Mouse (Mus musculus) T-helper 2 cell (primary cell): Measurements from ENCODE around the gene Cxcl17.

Experiments used
- in situ Hi-C: fragments of 300-600 bp; cut with MboI, MseI; formaldehyde crosslinking; loops from one replicate; pipeline ENCODE4 v1.15.1; 2025; ENCODE audit warnings: high pct_unique_total_duplicates

The Cxcl17 gene

GRCm38 (mm10) chr7:25412833-25413441 is at the start of gene Cxcl17:
TSS of gene Cxcl17 (minus strand) at chr7:25412886.
- in situ Hi-C loops = no loop called here

GRCm38 (mm10) chr7:25462033-25462337 is 49.3 kb upstream of the Cxcl17 start:
- in situ Hi-C loops = loop anchor here (5.0 kb wide), 1 partner anchor 50 kb away; no protein-coding TSS in a partner anchor

DNA sequence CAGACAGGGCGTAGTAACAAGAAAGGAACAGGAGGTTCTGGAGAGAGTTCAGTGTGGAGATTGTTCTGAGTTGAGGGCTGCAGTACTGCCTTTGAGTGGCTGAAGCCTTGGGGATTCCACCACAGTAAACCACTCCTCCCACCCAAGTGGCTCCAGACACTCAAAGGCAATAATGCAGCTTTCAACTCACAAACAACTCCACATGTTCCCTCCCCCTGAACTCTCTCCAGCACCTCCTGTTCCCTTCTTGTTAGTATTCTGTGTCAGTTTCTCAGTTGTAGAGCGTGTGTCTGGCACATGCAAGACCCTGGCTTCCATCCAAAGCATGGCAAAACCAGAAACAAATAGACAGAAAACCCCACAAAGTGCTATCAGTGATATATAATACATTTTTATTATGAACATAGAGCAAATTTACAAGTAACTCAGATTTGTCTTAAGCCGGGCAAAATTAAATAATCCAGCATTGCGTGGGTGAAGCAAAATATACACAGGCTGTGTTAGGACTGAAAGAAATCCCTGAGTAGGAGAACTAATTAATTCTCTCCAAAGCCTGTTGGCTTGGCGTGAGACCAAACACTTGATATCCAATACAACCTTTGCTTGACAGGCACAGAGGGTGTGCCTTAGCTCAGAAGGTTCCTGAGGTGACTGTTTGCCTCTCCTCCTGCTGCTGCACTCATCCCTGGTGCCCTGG is 48.8 kb upstream of the Cxcl17 start:
- in situ Hi-C loops = loop anchor here (5.0 kb wide), 1 partner anchor 51 kb away; no protein-coding TSS in a partner anchor

- in situ Hi-C loops = no loop called here
These were observed 39.4 kb upstream of the Cxcl17 start for GRCm38 (mm10) chr7:25452103-25452502.

DNA sequence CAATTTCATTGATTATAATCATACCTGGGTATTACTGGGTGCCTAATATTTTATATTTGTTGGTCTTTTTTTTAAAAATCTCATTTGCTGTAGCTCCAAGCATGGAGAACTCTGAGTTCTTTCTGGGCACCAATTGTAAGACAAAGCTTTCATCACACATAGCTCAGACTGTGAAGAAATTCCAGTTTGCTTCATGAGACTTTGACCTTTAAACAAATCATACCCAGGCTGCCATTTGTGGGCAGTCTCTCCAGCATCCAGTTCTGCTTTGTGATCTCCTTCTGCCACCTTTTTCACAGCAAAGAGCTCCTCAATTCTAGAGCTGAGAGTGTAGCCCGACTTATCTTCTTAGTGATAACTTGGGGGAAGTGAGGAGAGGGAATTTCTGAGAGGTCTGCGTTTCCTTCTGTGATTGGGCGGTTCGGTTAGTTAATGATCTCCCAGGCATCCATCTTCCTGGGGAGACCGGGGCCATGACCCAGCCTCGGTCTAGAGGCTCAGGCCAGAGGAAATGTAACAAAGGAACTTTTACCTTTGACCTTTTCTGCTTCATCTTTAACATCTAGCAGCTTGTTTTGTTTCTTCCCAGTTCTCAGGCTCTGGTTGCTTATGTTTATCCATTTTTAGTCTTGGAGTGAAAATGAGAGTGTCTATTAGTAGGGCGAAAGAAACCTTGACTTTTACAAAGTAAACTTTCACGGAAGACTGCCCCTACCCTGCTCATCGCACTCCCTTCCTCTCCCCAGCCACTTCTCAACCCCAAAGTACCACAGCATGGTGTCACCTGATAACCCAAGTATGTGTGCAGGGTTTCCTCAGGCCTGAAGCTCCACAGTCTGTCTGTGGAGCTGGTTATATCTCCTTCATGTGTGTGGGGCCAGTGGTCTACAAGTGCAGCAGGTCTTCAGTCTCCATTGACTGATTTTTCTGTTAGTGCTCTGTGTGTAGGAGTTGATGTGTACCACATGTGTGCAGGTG is 37.5 kb upstream of the Cxcl17 start:
- in situ Hi-C loops = no loop called here

GRCm38 (mm10) chr7:25440816-25441153 is 28.1 kb upstream of the Cxcl17 start:
- in situ Hi-C loops = no loop called here

GRCm38 (mm10) chr7:25439978-25440815 is 27.5 kb upstream of the Cxcl17 start:
- in situ Hi-C loops = no loop called here

DNA sequence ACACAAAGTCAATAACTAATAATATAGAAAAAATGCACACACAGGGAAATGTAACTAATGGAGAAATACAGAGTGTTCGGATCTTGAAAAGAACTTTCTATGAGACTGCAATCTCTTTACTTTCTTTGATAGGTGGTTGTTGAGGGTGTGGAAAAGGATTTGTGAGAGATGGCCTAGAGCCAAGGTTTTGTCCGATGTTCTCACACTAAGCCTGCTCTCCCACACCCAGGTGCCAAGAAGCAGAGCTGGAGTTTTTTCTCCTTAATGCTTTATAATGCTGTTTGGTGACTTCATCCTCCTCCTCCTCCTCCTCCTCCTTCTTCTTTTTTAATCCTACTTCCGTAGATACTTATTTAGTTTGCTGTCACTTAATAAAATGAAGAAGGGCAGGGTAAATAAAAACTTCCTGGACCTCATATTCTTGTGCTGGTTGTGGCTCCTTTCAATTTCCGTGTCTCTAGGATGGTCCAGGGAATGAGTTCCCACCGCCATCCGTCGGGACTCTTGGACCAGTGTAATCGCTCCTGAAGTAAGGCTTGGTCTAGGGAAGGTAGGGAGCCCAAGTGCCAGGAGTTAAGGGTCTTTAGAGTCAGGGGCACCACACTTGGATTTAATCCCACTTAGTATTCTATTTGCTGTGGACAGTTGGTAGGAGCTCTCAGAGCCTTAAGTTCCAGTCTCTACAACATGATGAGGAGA is 26.6 kb upstream of the Cxcl17 start:
- in situ Hi-C loops = no loop called here

DNA sequence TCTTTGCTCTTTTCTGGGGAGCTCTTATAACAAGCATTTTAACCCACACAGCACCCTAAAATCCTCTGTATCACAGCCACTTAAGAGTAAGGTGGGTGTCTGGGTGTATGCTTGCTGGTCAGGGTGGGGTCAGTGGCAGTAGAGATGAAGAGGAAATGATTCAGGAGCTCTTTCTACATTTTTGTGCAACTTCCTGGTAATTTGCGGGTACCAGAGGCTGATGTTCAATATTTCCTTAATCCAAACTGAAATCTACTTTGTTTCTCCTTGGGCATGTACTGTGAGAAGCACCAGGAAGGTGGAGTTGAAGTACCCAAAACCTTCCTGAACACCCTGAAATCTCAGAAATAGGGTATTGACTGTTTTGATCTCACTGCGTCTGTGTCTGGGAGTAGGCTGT is 24.0 kb upstream of the Cxcl17 start:
- in situ Hi-C loops = no loop called here

GRCm38 (mm10) chr7:25436226-25436625 is 23.5 kb upstream of the Cxcl17 start:
- in situ Hi-C loops = no loop called here

DNA sequence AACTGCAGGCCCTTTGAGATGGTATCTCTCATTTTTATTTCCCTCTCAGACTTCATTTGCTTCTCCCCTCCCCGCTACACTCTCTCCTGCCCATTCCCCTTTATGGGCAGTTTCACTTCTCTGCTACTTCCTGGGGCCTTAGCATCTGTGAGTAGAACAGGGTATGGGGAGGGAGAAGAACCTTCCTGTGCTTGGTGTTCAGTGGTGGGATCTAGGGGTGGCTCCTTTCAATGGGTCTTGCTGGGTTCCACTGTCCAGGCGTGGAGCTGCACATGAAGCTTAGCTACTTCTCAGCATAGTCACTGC is 22.8 kb upstream of the Cxcl17 start:
- in situ Hi-C loops = no loop called here

GRCm38 (mm10) chr7:25434654-25435545 is 22.2 kb upstream of the Cxcl17 start:
- in situ Hi-C loops = loop anchor here (5.0 kb wide), 1 partner anchor 162 kb away; no protein-coding TSS in a partner anchor

- in situ Hi-C loops = loop anchor here (5.0 kb wide), 1 partner anchor 163 kb away; no protein-coding TSS in a partner anchor
These were observed 21.3 kb upstream of the Cxcl17 start for GRCm38 (mm10) chr7:25433781-25434560.

DNA sequence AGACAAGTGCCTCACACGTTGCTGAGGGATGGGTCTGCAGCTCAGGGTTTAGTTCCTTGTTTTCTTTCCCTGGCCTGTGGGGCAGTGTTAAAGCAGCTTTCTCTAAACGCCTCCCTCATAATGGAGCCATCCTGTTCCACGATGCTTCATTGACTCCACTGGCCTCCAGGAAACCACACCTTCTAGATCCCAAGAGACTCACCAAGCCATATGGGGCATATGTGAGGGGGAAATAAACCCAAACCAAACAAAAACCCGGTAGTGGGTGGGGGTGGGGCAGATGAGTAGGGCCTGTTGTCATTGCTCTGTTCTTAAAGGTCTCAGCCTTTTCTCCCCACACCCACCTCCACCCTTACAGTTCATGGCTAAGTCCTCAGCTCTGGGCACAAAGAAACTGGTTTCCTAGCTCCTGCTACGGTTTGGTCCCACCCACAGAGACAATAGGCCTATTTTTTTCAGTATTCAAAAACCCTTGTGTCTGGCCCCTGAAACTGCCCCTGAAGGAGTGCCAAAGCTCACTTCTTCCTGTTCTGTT is 20.4 kb upstream of the Cxcl17 start:
- in situ Hi-C loops = loop anchor here (5.0 kb wide), 1 partner anchor 164 kb away; no protein-coding TSS in a partner anchor

DNA sequence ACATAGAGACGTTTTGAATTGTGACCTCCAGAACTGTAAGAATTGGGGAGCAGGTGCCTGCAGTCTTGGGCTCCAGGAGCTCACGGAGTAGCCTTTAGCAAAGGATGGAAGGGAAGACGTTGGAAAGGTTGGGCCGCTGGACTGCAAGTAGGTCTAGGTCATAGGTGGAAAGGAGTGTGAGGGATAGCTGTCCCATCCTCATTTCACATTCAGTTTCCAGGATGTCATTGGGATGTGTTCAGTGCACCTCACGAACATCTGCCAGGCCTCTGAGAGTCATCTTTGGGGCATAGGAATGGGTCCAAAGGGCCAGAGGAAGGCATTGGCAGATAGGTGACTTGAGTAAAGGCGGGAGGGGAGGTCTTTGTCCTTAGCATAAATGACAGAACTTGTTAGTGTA is 19.7 kb upstream of the Cxcl17 start:
- in situ Hi-C loops = loop anchor here (5.0 kb wide), 1 partner anchor 165 kb away; no protein-coding TSS in a partner anchor

GRCm38 (mm10) chr7:25429886-25430784 is 17.4 kb upstream of the Cxcl17 start:
- in situ Hi-C loops = loop anchor here (5.0 kb wide), 1 partner anchor 167 kb away; no protein-coding TSS in a partner anchor

GRCm38 (mm10) chr7:25428321-25428720 is 15.6 kb upstream of the Cxcl17 start:
- in situ Hi-C loops = no loop called here

DNA sequence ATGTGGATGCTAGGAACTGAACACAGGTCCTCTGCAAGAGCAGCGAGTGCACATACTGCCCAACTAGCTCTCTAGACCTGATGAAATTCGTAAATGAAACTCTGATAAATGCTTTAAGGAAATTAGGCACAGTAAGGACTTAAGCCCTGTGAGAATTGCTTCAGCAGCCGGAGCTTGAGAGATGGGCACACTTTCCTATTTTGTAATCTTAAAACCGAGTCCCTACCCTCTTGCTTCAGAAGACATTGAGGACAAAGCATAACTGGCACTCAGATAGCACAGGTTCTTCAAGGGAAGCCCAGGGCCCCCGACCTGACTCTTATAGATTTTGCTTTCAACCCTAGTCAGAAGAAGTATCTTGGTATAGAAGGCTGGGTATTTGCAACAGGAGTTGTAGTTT is 14.5 kb upstream of the Cxcl17 start:
- in situ Hi-C loops = no loop called here
